Mouse (Mus musculus) lung, postnatal 0 days (tissue): ENCODE measurements at regions not wholly inside any gene's neighbourhood (a gene's known extent, or its start where the extent isn't known, plus 50 kb on each side); places are given as distances from the start of the nearest gene placed in this dataset.
"Not testable (repeated sequence)": the region's sequence is repeated elsewhere in the genome, so short reads cannot be mapped to it uniquely, and the experiment has no call there.

ENCODE experiments used
- ATAC-seq: fragments of 200-750 bp; cut with Nextera tagmentation; 2 replicates; pipeline ENCODE4 v1.8.0; 2017; ENCODE audit warnings: moderate library complexity
- DNase-seq: peaks from one replicate; pipeline ENCODE4 v3.0.0-alpha.2; 2016; ENCODE audit warnings: low spot score
- H3K27ac ChIP-seq: fragments of 300-500 bp; sonication (generic); 2 replicates; pipeline ENCODE4 v1.5.1; 2014; ENCODE audit warnings: antibody characterized with exemption, mild to moderate bottlenecking, low read length, mixed read lengths
- H3K27me3 ChIP-seq: fragments of 300-500 bp; sonication (generic); replicated peaks from 2 replicates; pipeline ENCODE4 v1.6.1; 2014; ENCODE audit warnings: low read length, mixed read lengths; ENCODE audit not compliant: insufficient read depth
- H3K36me3 ChIP-seq: fragments of 300-500 bp; sonication (generic); 2 replicates; pipeline ENCODE4 v1.6.1; 2014; ENCODE audit warnings: low read length, mixed read lengths; ENCODE audit not compliant: insufficient read depth
- H3K4me1 ChIP-seq: fragments of 300-500 bp; sonication (generic); 2 replicates; pipeline ENCODE4 v1.6.1; 2014; ENCODE audit warnings: antibody characterized with exemption, low read depth, low read length, mixed read lengths; ENCODE audit not compliant: insufficient read depth
- H3K4me2 ChIP-seq: fragments of 300-500 bp; sonication (generic); replicated peaks from 2 replicates; pipeline ENCODE4 v1.6.1; 2014; ENCODE audit warnings: low read depth, mild to moderate bottlenecking, low read length, moderate library complexity, mixed read lengths
- H3K4me3 ChIP-seq: fragments of 300-500 bp; sonication (generic); 2 replicates; pipeline ENCODE4 v1.5.1; 2014; ENCODE audit warnings: low read depth, low read length
- H3K9ac ChIP-seq: fragments of 300-500 bp; sonication (generic); replicated peaks from 2 replicates; pipeline ENCODE4 v1.6.1; 2014; ENCODE audit warnings: low read depth, mild to moderate bottlenecking
- H3K9me3 ChIP-seq: fragments of 300-500 bp; sonication (generic); 2 replicates; pipeline ENCODE4 v1.6.1; 2016; ENCODE audit warnings: low read length, mixed read lengths
- CTCF ChIP-seq: IDR thresholded peaks from 2 replicates; pipeline ENCODE4 v1.5.1; 2016; ENCODE audit warnings: antibody characterized with exemption, mild to moderate bottlenecking
- EP300 ChIP-seq: IDR thresholded peaks from 2 replicates; pipeline ENCODE4 v1.6.1; 2016; ENCODE audit warnings: antibody characterized with exemption, mild to moderate bottlenecking, control low read depth
- WGBS: fragments of 180-500 bp; shearing (Covaris S2); extraction: QIAGEN DNeasy Blood & Tissue Kit; methylation state at CpG from one replicate; pipeline ENCODE4 v1.1.7; 2014; 5-methylcytosine and 5-hydroxymethylcytosine counted together

DNA sequence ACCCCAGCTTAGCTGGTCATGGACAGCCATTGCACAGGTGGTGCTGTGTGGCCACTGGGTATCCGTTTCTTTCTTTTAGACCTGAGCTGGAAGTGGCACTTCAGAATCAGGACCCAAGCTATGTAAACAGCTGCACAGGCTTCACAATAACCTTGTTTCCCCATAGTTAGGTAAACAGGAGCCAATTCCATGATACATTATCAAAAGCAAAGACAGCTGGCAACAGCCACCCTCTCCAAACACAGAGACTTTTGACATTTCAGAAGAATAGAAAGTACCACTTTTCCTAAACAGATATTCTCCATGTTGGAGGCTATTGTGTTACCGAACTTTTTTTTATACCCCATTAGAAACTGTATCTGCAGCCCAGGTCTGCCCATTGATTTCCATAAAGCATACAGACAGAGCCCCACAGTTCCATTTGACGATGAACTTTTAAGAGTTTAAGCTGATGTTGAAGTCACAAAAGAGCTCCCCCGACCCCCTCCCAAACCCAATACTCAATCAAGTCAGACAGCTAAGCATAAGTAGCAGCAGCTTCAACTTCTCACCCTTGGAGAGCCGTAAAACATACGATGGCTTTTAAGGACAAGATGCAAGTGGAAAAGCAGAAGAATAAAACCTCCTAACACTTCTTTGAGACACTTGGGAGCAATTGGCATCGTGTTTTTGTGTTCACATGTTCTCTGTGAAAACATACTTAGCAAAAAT, 162.5 kb upstream of the Arglu1 start:
- H3K9me3 ChIP-seq, result no peaks in the 10 kb centered on the region
- H3K9ac ChIP-seq, result no peak overlapping the region
- H3K36me3 ChIP-seq, result no peaks in the 10 kb centered on the region
- no peak overlapping the region for H3K27ac ChIP-seq
- DNase-seq, result no peak
- no peak overlapping the region for H3K4me3 ChIP-seq
- no peak overlapping the region for H3K4me2 ChIP-seq
- 28% methylated on average over 7 of the region's 7 CpGs for WGBS
- no peak; the same call in 1 of the 2 replicates for ATAC-seq
- no peaks in the 10 kb centered on the region for H3K4me1 ChIP-seq
- TF ChIP-seq EP300, result no peak
- no peak for TF ChIP-seq CTCF
- H3K27me3 ChIP-seq, result no peaks in the 10 kb centered on the region

DNA sequence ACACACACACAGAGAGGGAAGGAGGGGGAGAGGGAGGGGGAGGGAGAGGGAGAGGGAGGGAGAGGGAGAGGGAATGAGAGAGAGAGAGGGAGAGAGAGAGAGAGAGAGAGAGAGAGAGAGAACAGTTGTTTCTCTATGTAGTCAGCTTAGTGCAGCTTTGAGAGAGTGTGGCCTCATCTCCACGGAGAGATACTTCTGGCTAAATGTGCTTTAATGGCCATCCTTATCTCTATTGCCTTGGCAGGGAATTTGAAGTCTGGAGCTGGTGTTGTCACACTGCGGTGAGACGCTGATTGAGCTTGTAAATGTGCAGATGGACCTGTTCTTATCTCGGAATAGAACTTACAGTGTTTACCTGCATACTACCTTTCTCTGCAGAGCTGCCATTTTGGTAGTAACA, 160.9 kb upstream of the Arglu1 start:
- no peaks in the 10 kb centered on the region for H3K27me3 ChIP-seq
- DNase-seq (no peak), ATAC-seq (no peak)
- H3K9ac ChIP-seq, result no peak overlapping the region
- H3K4me1 ChIP-seq, result no peaks in the 10 kb centered on the region
- no peaks in the 10 kb centered on the region for H3K9me3 ChIP-seq
- no peak overlapping the region for H3K4me2 ChIP-seq
- TF ChIP-seq EP300 (no peak), CTCF (no peak)
- no peak overlapping the region for H3K27ac ChIP-seq
- no peaks in the 10 kb centered on the region for H3K36me3 ChIP-seq
- no peak overlapping the region for H3K4me3 ChIP-seq
- WGBS, result 27% methylated on average over 4 of the region's 4 CpGs

DNA sequence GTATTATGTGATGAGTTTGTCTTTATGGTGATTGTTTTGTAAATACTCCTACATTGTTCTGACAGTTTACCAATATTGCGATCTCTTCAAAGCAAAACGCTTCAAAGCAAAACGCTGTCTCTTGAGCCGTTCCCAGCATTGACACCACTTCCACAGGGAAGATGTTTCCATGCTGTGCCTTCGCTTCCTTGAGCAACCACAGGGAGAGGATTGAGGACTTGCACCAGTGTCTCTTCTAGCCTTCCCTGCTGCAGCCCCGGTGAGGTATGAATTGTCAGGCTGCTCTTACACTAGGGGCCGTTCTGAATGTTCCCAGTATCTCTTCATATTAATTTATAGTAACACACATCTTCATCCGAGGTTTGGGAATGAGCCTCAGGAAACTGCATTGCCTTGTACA, 160.4 kb upstream of the Arglu1 start:
- WGBS, result 40% methylated on average over 8 of the region's 8 CpGs
- H3K4me1 ChIP-seq, result no peaks in the 10 kb centered on the region
- no peaks in the 10 kb centered on the region for H3K9me3 ChIP-seq
- no peak overlapping the region for H3K4me3 ChIP-seq
- no peak overlapping the region for H3K9ac ChIP-seq
- no peaks in the 10 kb centered on the region for H3K36me3 ChIP-seq
- DNase-seq (no peak), ATAC-seq (no peak)
- no peak overlapping the region for H3K27ac ChIP-seq
- TF ChIP-seq CTCF (no peak), EP300 (no peak)
- no peaks in the 10 kb centered on the region for H3K27me3 ChIP-seq
- H3K4me2 ChIP-seq, result no peak overlapping the region

DNA sequence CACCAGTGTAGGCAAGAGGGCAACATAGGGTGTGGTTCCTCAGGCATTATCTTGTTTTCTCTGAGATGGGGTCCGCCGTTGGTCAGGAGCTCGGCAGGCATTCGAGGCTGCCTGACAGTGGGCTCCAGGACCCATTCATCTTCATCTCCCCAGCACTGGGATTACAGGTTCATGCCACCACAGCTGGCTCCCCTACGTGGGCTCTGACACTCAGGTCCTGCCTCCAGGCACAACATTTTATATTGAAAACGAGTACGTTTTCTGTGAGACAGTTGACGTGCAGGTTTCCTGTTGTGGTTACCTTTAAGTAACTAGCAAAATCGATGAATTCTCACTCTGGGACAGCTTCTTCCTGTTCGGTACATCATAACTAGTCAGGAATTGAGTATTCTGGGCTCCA, 157.3 kb upstream of the Arglu1 start:
- ATAC-seq, result no peak
- no peak overlapping the region for H3K4me3 ChIP-seq
- no peaks in the 10 kb centered on the region for H3K4me1 ChIP-seq
- no peak overlapping the region for H3K4me2 ChIP-seq
- H3K27me3 ChIP-seq, result no peaks in the 10 kb centered on the region
- no peaks in the 10 kb centered on the region for H3K9me3 ChIP-seq
- 75% methylated on average over 10 of the region's 10 CpGs for WGBS
- TF ChIP-seq EP300 (no peak), CTCF (no peak)
- no peak overlapping the region for H3K9ac ChIP-seq
- DNase-seq, result no peak
- no peaks in the 10 kb centered on the region for H3K36me3 ChIP-seq
- no peak overlapping the region for H3K27ac ChIP-seq

DNA sequence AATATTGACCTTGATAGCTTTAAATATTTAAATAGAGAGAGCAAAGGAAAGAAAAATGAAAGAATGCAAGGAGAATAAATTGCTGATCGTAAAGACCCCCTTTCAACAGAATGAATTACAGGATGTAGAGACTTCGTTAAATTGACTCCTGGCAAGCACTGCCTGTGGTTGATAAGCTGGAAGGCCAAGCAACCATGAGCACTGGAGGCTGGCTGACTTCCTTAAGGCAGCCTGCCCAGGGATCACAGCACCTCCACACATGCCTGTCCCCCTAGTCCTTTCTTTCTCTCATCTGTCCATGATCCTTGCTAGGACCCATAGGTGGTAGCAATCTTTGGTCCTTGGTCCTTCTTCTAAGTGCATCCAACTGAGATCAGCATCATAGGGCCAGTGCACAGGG, 152.0 kb upstream of the Arglu1 start:
- Histone ChIP-seq H3K27ac (no peak overlapping the region), H3K4me1 (no peaks in the 10 kb centered on the region), H3K4me2 (no peak overlapping the region), H3K27me3 (no peaks in the 10 kb centered on the region), H3K9ac (no peak overlapping the region), H3K4me3 (no peak overlapping the region), H3K9me3 (no peaks in the 10 kb centered on the region), H3K36me3 (no peaks in the 10 kb centered on the region)
- no peak for DNase-seq
- no peak for ATAC-seq
- WGBS, result 44% methylated on average over 2 of the region's 2 CpGs
- no peak for TF ChIP-seq CTCF
- no peak for TF ChIP-seq EP300

DNA sequence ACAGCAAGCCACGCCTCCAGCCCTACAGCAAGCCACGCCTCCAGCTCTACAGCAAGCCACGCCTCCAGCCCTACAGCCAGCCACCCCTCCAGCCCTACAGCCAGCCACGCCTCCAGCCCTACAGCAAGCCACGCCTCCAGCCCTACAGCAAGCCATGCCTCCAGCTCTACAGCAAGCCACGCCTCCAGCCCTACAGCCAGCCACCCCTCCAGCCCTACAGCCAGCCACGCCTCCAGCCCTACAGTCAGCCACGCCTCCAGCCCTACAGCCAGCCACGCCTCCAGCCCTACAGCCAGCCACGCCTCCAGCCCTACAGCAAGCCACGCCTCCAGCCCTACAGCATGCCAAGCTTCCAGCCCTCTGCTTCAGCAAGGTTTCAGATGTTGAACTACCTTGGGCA, 145.8 kb upstream of the Arglu1 start:
- H3K4me3 ChIP-seq, H3K27ac ChIP-seq, H3K36me3 ChIP-seq, H3K9me3 ChIP-seq, DNase-seq, H3K4me1 ChIP-seq, H3K4me2 ChIP-seq, H3K27me3 ChIP-seq, H3K9ac ChIP-seq, ATAC-seq: not testable (repeated sequence)
- WGBS, result 86% methylated on average over 11 of the region's 11 CpGs

DNA sequence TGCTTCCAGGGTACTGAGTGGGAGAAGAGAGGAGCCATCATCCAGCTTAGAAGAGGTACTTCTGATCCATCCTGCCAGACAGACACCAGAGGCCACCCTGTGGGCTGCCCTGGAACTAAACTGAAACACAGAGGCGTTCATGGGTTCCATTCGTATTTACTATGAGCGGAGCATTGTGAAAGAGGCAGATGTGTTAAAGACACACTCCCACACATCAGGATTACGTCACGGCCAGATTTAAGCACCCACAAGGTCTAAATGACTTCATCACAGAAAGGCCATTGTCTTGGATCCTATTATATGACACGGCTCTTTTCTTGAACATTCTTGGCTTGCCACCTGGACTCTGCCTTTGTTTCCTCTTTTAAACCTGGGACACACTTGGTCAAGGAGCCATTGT, 141.0 kb upstream of the Arglu1 start:
- TF ChIP-seq EP300 (no peak), CTCF (peak; percentile 48)
- H3K27me3 ChIP-seq, result no peaks in the 10 kb centered on the region
- no peak overlapping the region for H3K27ac ChIP-seq
- no peak overlapping the region for H3K4me3 ChIP-seq
- 75% methylated on average over 6 of the region's 6 CpGs for WGBS
- no peaks in the 10 kb centered on the region for H3K4me1 ChIP-seq
- ATAC-seq (no peak), DNase-seq (peak; percentile 37)
- H3K9me3 ChIP-seq, result no peaks in the 10 kb centered on the region
- H3K4me2 ChIP-seq, result no peak overlapping the region
- H3K9ac ChIP-seq, result no peak overlapping the region
- no peaks in the 10 kb centered on the region for H3K36me3 ChIP-seq
